Mouse (Mus musculus) embryonic facial prominence, embryonic 12.5 days (tissue): ENCODE data around the gene Cpne7. TPM values are rescaled to one million over a fixed set of nuclear protein-coding genes. Genes with fewer than 3 reads are reported as not detected.

Experiments
- ATAC-seq: fragments of 200-750 bp; cut with Nextera tagmentation; 2 replicates; pipeline ENCODE4 v1.8.0; 2017; ENCODE audit not compliant: insufficient number of reproducible peaks, insufficient read depth, low FRiP score, low TSS enrichment
- H3K27ac ChIP-seq: fragments of 300-500 bp; sonication (generic); 2 replicates; pipeline ENCODE4 v1.5.1; 2016; ENCODE audit warnings: mild to moderate bottlenecking
- H3K27me3 ChIP-seq: fragments of 300-500 bp; sonication (generic); 2 replicates; pipeline ENCODE4 v1.6.1; 2016; ENCODE audit warnings: mild to moderate bottlenecking, moderate library complexity
- H3K36me3 ChIP-seq: fragments of 300-500 bp; sonication (generic); 2 replicates; pipeline ENCODE4 v1.6.1; 2016; ENCODE audit warnings: mild to moderate bottlenecking
- H3K4me1 ChIP-seq: fragments of 300-500 bp; sonication (generic); 2 replicates; pipeline ENCODE4 v1.6.1; 2016
- H3K4me2 ChIP-seq: fragments of 300-500 bp; sonication (generic); replicated peaks from 2 replicates; pipeline ENCODE4 v1.6.1; 2016; ENCODE audit warnings: mild to moderate bottlenecking, moderate library complexity
- H3K4me3 ChIP-seq: fragments of 300-500 bp; sonication (generic); 2 replicates; pipeline ENCODE4 v1.5.1; 2016; ENCODE audit warnings: mild to moderate bottlenecking
- H3K9ac ChIP-seq: fragments of 300-500 bp; sonication (generic); 2 replicates; pipeline ENCODE4 v1.6.1; 2016; ENCODE audit warnings: mild to moderate bottlenecking, moderate library complexity
- H3K9me3 ChIP-seq: fragments of 300-500 bp; sonication (generic); 2 replicates; pipeline ENCODE4 v1.6.1; 2016; ENCODE audit warnings: mild to moderate bottlenecking, moderate library complexity
- WGBS: fragments of 180-500 bp; shearing (Covaris S2); methylation state at CpG from one replicate; pipeline ENCODE4 v1.1.7; 2016; 5-methylcytosine and 5-hydroxymethylcytosine counted together
- polyA plus RNA-seq: library from polyadenylated mRNA; unstranded; fragments of >200 nt; fragmentation: Nextera tagmentation; extraction: Ambion mirVana; gene quantifications from 2 replicates; pipeline ENCODE4 v1.2.1, GENCODE M21; 2016

Gene Cpne7
- polyA plus RNA-seq, 1 experiment from 2014 or later: 1.4 TPM

- Histone ChIP-seq H3K4me2 (no peak overlapping the region), H3K27ac (no peak overlapping the region), H3K27me3 (peaks cover 41% of the 10 kb centered on the region), H3K9ac (no peak overlapping the region), H3K36me3 (no peaks in the 10 kb centered on the region), H3K4me1 (peaks cover 21% of the 10 kb centered on the region), H3K9me3 (no peaks in the 10 kb centered on the region), H3K4me3 (no peak overlapping the region)
- 62% methylated on average over 9 of the region's 9 CpGs for WGBS
- ATAC-seq: no peak
These were observed 4.9 kb downstream of the Cpne7 start for GRCm38 (mm10) chr8:123122059-123122458.

GRCm38 (mm10) chr8:123122670-123123069 is 5.5 kb downstream of the Cpne7 start:
- Histone ChIP-seq H3K9ac (no peak overlapping the region), H3K27ac (no peak overlapping the region), H3K9me3 (no peaks in the 10 kb centered on the region), H3K4me1 (peaks cover 15% of the 10 kb centered on the region), H3K36me3 (no peaks in the 10 kb centered on the region), H3K4me3 (no peak overlapping the region), H3K4me2 (no peak overlapping the region), H3K27me3 (peaks cover 35% of the 10 kb centered on the region)
- ATAC-seq: no peak
- 80% methylated on average over 5 of the region's 5 CpGs for WGBS

GRCm38 (mm10) chr8:123126193-123126816 is 9.1 kb downstream of the Cpne7 start:
- peaks cover 8% of the 10 kb centered on the region; the same call in 1 of the 2 replicates for H3K4me1 ChIP-seq
- H3K36me3 ChIP-seq: no peaks in the 10 kb centered on the region
- H3K9me3 ChIP-seq: no peaks in the 10 kb centered on the region; the same call in 1 of the 2 replicates
- WGBS: 6% methylated on average over 19 of the region's 19 CpGs
- H3K9ac ChIP-seq: no peak overlapping the region
- no peak overlapping the region for H3K4me3 ChIP-seq
- no peak overlapping the region for H3K4me2 ChIP-seq
- ATAC-seq: peak; percentile 45; the same call in 1 of the 2 replicates
- H3K27me3 ChIP-seq: peaks cover 14% of the 10 kb centered on the region; the same call in 1 of the 2 replicates
- H3K27ac ChIP-seq: no peak overlapping the region

GRCm38 (mm10) chr8:123131041-123131440 is 13.9 kb downstream of the Cpne7 start:
- Histone ChIP-seq H3K9me3 (no peaks in the 10 kb centered on the region; the same call in 1 of the 2 replicates), H3K4me1 (peaks cover 8% of the 10 kb centered on the region), H3K36me3 (no peaks in the 10 kb centered on the region), H3K4me2 (no peak overlapping the region), H3K4me3 (no peak overlapping the region), H3K9ac (no peak overlapping the region), H3K27ac (no peak overlapping the region), H3K27me3 (peaks cover 2% of the 10 kb centered on the region; the same call in 1 of the 2 replicates)
- 67% methylated on average over 9 of the region's 9 CpGs for WGBS
- no peak for ATAC-seq

- Histone ChIP-seq H3K27ac (no peak overlapping the region), H3K9ac (no peak overlapping the region), H3K9me3 (no peaks in the 10 kb centered on the region; the same call in 1 of the 2 replicates), H3K4me3 (no peak overlapping the region), H3K27me3 (no peaks in the 10 kb centered on the region), H3K36me3 (no peaks in the 10 kb centered on the region), H3K4me1 (peaks cover 16% of the 10 kb centered on the region), H3K4me2 (no peak overlapping the region)
- no peak for ATAC-seq
- WGBS: 98% methylated on average over 2 of the region's 2 CpGs
These were observed 15.8 kb downstream of the Cpne7 start for GRCm38 (mm10) chr8:123132953-123133352.

GRCm38 (mm10) chr8:123134149-123134713 is 17.1 kb downstream of the Cpne7 start:
- ATAC-seq: no peak
- Histone ChIP-seq H3K27ac (no peak overlapping the region), H3K4me2 (no peak overlapping the region), H3K9ac (no peak overlapping the region), H3K27me3 (no peaks in the 10 kb centered on the region), H3K9me3 (no peaks in the 10 kb centered on the region), H3K4me1 (peaks cover 23% of the 10 kb centered on the region), H3K4me3 (no peak overlapping the region), H3K36me3 (no peaks in the 10 kb centered on the region)
- WGBS: 89% methylated on average over 11 of the region's 11 CpGs

- H3K27ac ChIP-seq: no peak overlapping the region
- no peaks in the 10 kb centered on the region for H3K36me3 ChIP-seq
- H3K4me1 ChIP-seq: peaks cover 23% of the 10 kb centered on the region
- 26% methylated on average over 7 of the region's 7 CpGs for WGBS
- no peak for ATAC-seq
- H3K27me3 ChIP-seq: no peaks in the 10 kb centered on the region
- no peak overlapping the region for H3K4me3 ChIP-seq
- no peaks in the 10 kb centered on the region for H3K9me3 ChIP-seq
- no peak overlapping the region for H3K4me2 ChIP-seq
- no peak overlapping the region for H3K9ac ChIP-seq
These were observed 18.2 kb downstream of the Cpne7 start for GRCm38 (mm10) chr8:123135406-123135805.

- Histone ChIP-seq H3K36me3 (no peaks in the 10 kb centered on the region), H3K9me3 (no peaks in the 10 kb centered on the region), H3K4me2 (no peak overlapping the region), H3K27me3 (no peaks in the 10 kb centered on the region), H3K27ac (no peak overlapping the region), H3K9ac (no peak overlapping the region), H3K4me1 (peaks cover 23% of the 10 kb centered on the region), H3K4me3 (no peak overlapping the region)
- no peak for ATAC-seq
- WGBS: 44% methylated on average over 9 of the region's 9 CpGs
These were observed 18.6 kb downstream of the Cpne7 start for GRCm38 (mm10) chr8:123135806-123136205.

GRCm38 (mm10) chr8:123136287-123136686 is 19.1 kb downstream of the Cpne7 start:
- Histone ChIP-seq H3K27me3 (no peaks in the 10 kb centered on the region), H3K4me1 (peaks cover 23% of the 10 kb centered on the region), H3K27ac (no peak overlapping the region), H3K9me3 (no peaks in the 10 kb centered on the region), H3K9ac (no peak overlapping the region), H3K36me3 (no peaks in the 10 kb centered on the region), H3K4me2 (no peak overlapping the region), H3K4me3 (no peak overlapping the region)
- no peak for ATAC-seq
- 79% methylated on average over 9 of the region's 9 CpGs for WGBS

- no peak overlapping the region for H3K4me2 ChIP-seq
- H3K36me3 ChIP-seq: no peaks in the 10 kb centered on the region
- H3K4me3 ChIP-seq: no peak overlapping the region
- WGBS: 2% methylated on average over 2 of the region's 2 CpGs
- peak; percentile 94 for ATAC-seq
- H3K9ac ChIP-seq: no peak overlapping the region
- H3K4me1 ChIP-seq: peaks cover 23% of the 10 kb centered on the region
- no peaks in the 10 kb centered on the region for H3K9me3 ChIP-seq
- H3K27me3 ChIP-seq: no peaks in the 10 kb centered on the region
- peak overlapping the region; percentile 89 for H3K27ac ChIP-seq
These were observed 20.5 kb downstream of the Cpne7 start for GRCm38 (mm10) chr8:123137645-123138077.

GRCm38 (mm10) chr8:123138741-123139140 is 21.6 kb downstream of the Cpne7 start:
- Histone ChIP-seq H3K36me3 (no peaks in the 10 kb centered on the region), H3K27ac (no peak overlapping the region; the same call in 1 of the 2 replicates), H3K4me1 (peaks cover 23% of the 10 kb centered on the region), H3K9me3 (no peaks in the 10 kb centered on the region), H3K4me2 (no peak overlapping the region), H3K9ac (no peak overlapping the region), H3K27me3 (no peaks in the 10 kb centered on the region), H3K4me3 (no peak overlapping the region)
- 49% methylated on average over 4 of the region's 4 CpGs for WGBS
- ATAC-seq: no peak

- Histone ChIP-seq H3K27ac (0 out of 2 replicates have a peak overlapping the region, but pooled peaks have one; percentile 50), H3K36me3 (no peaks in the 10 kb centered on the region), H3K4me2 (no peak overlapping the region), H3K9me3 (no peaks in the 10 kb centered on the region), H3K4me3 (no peak overlapping the region), H3K4me1 (peaks cover 21% of the 10 kb centered on the region), H3K27me3 (no peaks in the 10 kb centered on the region), H3K9ac (no peak overlapping the region)
- no peak for ATAC-seq
- 64% methylated on average over 14 of the region's 14 CpGs for WGBS
These were observed 24.7 kb downstream of the Cpne7 start for GRCm38 (mm10) chr8:123141741-123142462.
